Mouse (Mus musculus): ENCODE measurements at regions not wholly inside any gene's neighbourhood (a gene's known extent, or its start where the extent isn't known, plus 50 kb on each side); places are given as distances from the start of the nearest gene placed in this dataset.

DNA sequence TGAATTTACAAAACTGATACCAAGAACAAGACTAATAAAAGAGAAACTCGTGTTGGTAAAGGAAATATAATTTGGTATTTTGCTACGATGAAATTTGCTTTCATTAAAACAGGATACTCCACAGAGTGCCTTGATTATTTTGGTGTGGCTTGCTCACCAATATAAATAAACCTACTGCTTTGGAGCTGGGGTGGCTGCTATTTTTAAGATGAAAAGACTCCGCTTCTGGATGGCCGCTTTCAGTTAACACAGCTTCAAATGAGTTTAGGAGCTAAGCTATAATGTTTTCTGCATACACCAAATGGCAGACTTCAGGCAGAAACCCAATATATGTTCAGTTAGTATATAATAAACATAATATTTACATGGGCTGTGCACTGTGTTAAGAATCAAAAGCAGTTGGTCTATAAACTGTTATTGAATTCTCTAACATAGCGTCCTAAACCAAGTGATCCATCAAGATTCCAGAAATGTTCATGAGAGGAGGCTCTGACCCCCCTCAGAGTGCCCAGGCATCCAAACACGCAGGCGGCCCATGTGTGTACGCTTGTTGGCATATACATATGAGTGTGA, 215.1 kb upstream of the Pou3f3 start:
- Histone ChIP-seq H3K36me3 (no peaks in the 10 kb centered on the region), H3K27me3 (ENCODE audit: insufficient read depth, poor library complexity, severe bottlenecking) (no peaks in the 10 kb centered on the region), H3K4me3 (no peak overlapping the region), H3K4me1 (no peaks in the 10 kb centered on the region), H3K9me3 (no peaks in the 10 kb centered on the region), H3K27ac (no peak overlapping the region)
- DNase-seq (ENCODE audit: low spot score), result no peak
- WGBS, result 83% methylated on average over 8 of the region's 8 CpGs

DNA sequence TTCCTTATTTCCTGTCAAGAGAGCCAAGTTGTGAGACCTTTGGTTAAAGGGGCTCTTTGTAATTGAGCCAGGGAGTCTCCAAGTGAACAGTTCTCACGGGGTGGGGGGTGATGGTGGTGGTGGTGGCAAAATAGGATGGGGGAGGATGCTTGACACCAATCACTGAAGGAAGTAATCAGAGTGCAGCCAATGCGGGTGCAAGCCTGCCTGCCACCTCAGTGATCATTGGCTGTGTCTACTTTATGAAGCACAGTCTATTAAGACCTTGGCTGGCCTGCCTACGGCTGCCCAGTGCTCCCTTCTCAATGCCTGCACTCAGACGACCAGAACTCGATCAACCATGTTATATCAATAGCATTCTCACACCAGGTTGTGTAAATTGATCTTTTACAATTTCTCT, 206.0 kb upstream of the Pou3f3 start:
- Histone ChIP-seq H3K36me3 (no peaks in the 10 kb centered on the region), H3K4me1 (peaks cover 11% of the 10 kb centered on the region), H3K9me3 (no peaks in the 10 kb centered on the region), H3K27me3 (ENCODE audit: insufficient read depth, poor library complexity, severe bottlenecking) (peaks cover 22% of the 10 kb centered on the region), H3K4me3 (no peak overlapping the region), H3K27ac (no peak overlapping the region)
- no peak for DNase-seq (ENCODE audit: low spot score)
- 77% methylated on average over 5 of the region's 5 CpGs for WGBS

DNA sequence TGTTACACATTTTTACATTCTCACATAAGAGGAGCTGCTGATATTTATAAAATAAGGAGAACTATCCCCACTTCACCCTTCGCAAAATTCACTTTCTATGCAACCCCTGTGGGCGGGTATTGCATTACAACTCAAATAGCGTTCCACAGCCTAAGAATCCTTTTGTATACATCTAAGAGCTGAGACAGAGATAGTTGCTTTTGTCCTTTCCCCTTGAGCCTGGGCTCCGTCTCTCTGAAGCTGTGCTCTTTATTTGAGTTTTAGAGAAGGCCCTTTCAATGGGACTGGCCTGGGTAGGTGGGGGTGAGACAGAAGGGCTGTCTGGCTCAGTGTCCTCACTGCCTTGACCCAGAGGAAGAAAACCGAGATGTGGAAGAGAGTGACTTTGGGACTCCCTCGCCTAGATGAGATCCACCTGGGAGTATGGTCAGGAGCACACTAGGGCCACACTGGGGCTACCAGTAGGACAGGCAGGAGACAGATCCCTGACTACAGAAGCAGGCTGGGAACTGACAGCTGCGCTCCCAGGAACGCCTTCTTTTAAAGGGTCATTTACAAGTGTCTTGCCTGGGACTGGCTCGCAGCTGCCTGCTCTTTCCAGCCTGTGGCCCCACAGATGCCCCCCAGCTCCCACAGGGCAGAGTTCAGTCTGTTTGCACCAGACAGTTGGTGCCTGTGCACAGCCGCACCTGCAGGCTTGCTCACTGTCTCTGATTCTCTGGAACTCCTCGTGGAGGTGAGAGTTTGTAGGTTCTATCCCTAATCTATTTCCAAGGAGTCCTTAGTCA, 204.5 kb upstream of the Pou3f3 start:
- DNase-seq (ENCODE audit: low spot score), result no peak
- H3K36me3 ChIP-seq, result no peaks in the 10 kb centered on the region
- H3K27ac ChIP-seq, result peak overlapping the region; percentile 75; the same call in 1 of the 2 replicates
- H3K27me3 ChIP-seq (ENCODE audit: insufficient read depth, poor library complexity, severe bottlenecking), result peaks cover 22% of the 10 kb centered on the region
- no peaks in the 10 kb centered on the region for H3K9me3 ChIP-seq
- WGBS, result 28% methylated on average over 11 of the region's 11 CpGs
- H3K4me3 ChIP-seq, result peak overlapping the region; percentile 60
- peaks cover 11% of the 10 kb centered on the region for H3K4me1 ChIP-seq

DNA sequence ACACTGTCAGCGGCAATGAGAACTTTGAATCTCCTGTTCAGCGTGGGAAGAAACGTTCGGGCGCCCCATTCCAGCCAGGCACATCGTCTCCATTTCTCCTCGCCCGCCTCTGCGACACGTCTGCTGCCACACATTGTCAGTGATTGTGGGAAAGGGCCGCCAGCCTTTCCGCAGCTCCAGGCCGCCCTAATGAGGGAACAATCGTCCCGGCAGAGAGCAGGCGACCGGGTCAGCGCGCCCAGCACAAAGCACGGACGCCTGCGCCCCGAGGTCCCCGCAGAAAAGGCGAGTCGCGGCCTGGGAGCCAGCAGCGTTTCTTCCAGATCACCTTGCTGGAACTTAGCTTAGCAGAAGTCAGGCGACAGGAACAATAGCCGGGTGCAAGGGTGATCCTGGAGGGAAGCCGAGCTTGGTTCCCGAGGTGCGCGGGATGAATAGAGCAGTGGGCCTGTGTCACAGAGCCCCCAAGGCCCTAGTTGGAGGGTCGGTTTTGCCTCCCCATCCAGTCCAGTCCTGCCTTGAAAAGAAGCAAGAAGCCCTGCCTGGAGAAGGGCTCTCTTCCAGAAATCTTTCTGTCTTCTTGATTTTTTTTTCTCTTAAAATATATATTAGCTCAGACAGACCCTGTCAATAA, 203.8 kb upstream of the Pou3f3 start:
- Histone ChIP-seq H3K36me3 (no peaks in the 10 kb centered on the region), H3K27me3 (ENCODE audit: insufficient read depth, poor library complexity, severe bottlenecking) (peaks cover 22% of the 10 kb centered on the region), H3K27ac (peak overlapping the region; percentile 75), H3K4me3 (peak overlapping the region; percentile 60), H3K4me1 (peaks cover 11% of the 10 kb centered on the region), H3K9me3 (no peaks in the 10 kb centered on the region)
- 2% methylated on average over 35 of the region's 35 CpGs for WGBS
- no peak for DNase-seq (ENCODE audit: low spot score)

DNA sequence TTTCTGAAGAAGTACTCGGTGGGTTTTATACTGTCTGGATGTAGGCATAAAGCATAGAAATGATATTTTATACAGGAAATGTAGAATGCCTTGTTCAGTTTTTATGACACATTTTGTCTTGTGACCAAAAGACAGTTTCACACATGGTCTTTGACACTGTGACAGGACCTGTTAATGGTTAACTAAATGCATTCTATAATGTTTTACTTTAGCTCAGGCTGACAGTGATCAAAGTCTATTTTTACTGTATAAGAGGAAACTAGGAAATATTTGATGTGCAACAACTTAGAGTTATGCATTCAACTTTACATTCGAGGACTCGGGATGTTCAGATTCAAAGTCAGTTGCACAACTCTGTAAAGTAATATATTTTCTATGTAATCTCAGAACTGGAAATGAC, 199.5 kb upstream of the Pou3f3 start:
- no peak overlapping the region for H3K4me3 ChIP-seq
- 86% methylated on average over 3 of the region's 3 CpGs for WGBS
- H3K27ac ChIP-seq, result no peak overlapping the region
- no peaks in the 10 kb centered on the region for H3K9me3 ChIP-seq
- H3K4me1 ChIP-seq, result peaks cover 10% of the 10 kb centered on the region
- peaks cover 19% of the 10 kb centered on the region for H3K27me3 ChIP-seq (ENCODE audit: insufficient read depth, poor library complexity, severe bottlenecking)
- no peak for DNase-seq (ENCODE audit: low spot score)
- no peaks in the 10 kb centered on the region for H3K36me3 ChIP-seq

DNA sequence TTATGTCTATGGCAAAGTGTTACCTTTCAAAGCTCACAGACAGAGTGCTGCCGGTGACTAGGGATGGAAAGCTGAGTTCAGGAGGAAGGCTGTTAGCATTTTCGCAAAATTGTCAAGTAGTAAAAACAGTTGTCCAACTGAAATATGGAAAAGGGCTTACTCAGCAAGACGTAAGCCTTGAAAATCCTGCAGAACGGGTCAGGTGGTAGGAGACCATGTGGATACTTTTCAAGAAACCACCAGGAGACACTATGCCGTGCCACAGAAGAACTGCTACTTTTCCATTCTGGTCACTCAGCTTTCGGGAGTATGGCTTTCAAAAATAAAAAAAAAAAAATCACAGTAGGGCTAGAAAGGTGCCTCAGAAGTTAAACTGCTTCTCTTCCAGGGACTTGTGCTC, 199.1 kb upstream of the Pou3f3 start:
- no peak overlapping the region for H3K27ac ChIP-seq
- no peak overlapping the region for H3K4me3 ChIP-seq
- 80% methylated on average over 6 of the region's 6 CpGs for WGBS
- peaks cover 6% of the 10 kb centered on the region for H3K4me1 ChIP-seq
- H3K27me3 ChIP-seq (ENCODE audit: insufficient read depth, poor library complexity, severe bottlenecking), result peaks cover 15% of the 10 kb centered on the region
- DNase-seq (ENCODE audit: low spot score), result no peak
- H3K36me3 ChIP-seq, result no peaks in the 10 kb centered on the region
- no peaks in the 10 kb centered on the region for H3K9me3 ChIP-seq

DNA sequence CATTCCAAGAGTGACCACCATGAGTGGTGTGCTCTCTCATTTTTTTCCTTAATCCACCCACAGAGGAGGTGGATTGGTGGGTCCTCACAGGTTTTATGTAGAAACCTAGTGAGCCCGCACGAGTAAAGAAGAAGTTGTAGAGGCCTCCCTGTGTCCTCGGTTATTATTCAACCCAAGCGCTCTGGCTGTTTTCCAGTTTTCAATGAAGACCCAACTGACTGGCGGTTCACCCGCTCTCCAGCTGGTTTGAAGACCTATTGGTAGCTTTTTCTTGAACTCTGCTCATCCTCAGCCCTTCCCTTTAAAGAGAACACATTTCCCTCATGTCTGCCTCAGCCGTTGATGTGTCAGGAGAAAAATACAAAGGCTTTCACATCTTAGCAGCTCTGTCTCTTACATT, 196.7 kb upstream of the Pou3f3 start:
- Histone ChIP-seq H3K4me1 (no peaks in the 10 kb centered on the region), H3K27ac (no peak overlapping the region), H3K36me3 (no peaks in the 10 kb centered on the region), H3K27me3 (ENCODE audit: insufficient read depth, poor library complexity, severe bottlenecking) (0 out of 2 replicates have a peak, but pooled peaks cover 5% of the 10 kb centered on the region), H3K9me3 (no peaks in the 10 kb centered on the region), H3K4me3 (no peak overlapping the region)
- DNase-seq (ENCODE audit: low spot score), result no peak
- WGBS, result 87% methylated on average over 7 of the region's 7 CpGs

DNA sequence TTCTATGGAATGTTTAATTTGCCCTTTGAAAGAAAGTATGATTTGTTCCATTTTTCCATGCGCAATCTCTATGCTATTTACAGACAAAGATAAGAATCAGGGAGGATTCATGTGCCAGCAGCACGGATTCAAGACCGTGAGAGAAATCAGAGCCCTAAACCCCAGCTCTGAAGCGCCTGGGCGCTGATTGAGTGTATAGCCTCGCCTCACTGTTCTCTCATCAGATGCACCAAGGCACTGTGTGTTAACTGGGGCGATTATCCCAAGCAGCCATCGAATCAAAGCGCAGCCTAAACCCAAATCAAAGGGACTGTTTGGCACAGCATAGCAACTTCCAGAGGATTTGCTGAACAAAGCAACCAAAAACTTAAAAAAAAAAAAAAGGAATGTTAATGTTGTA, 191.1 kb upstream of the Pou3f3 start:
- Histone ChIP-seq H3K4me3 (no peak overlapping the region), H3K36me3 (no peaks in the 10 kb centered on the region), H3K27me3 (ENCODE audit: insufficient read depth, poor library complexity, severe bottlenecking) (no peaks in the 10 kb centered on the region), H3K4me1 (no peaks in the 10 kb centered on the region), H3K9me3 (no peaks in the 10 kb centered on the region), H3K27ac (no peak overlapping the region)
- 77% methylated on average over 9 of the region's 9 CpGs for WGBS
- no peak for DNase-seq (ENCODE audit: low spot score)

DNA sequence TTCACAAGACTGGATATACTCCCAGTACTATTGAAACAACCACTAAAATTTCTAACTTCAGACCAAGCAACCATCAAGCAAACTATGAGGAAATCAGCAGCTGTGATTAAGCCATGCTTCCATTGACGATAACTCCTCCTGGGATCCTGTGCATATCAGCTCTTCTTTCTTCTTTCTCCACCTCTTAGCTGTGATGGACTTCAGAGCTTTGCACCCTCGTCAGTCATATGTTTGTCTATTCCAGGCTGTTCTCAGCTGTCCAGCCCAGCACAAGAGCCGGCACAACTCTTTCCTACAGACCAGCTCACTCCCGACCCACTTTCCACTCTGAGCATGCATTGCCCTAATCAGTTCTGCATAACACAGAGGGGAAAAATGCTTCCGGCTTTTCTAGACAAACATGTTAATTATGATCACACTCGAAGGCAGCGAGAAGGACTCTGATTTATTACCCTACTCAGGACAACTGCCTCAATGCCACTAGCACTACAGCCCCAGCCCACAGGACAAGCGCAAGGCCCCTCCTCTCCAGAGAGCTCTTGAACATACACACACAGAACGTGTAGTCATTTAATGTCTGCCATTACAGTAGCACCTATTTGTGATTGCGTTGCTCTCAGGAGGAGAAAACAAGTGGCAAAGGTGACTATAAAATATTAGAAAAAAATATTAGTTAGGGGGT, 190.4 kb upstream of the Pou3f3 start:
- H3K9me3 ChIP-seq, result no peaks in the 10 kb centered on the region
- 71% methylated on average over 10 of the region's 10 CpGs for WGBS
- H3K4me1 ChIP-seq, result no peaks in the 10 kb centered on the region
- H3K4me3 ChIP-seq, result no peak overlapping the region
- DNase-seq (ENCODE audit: low spot score), result no peak
- no peak overlapping the region for H3K27ac ChIP-seq
- H3K36me3 ChIP-seq, result no peaks in the 10 kb centered on the region
- H3K27me3 ChIP-seq (ENCODE audit: insufficient read depth, poor library complexity, severe bottlenecking), result no peaks in the 10 kb centered on the region

DNA sequence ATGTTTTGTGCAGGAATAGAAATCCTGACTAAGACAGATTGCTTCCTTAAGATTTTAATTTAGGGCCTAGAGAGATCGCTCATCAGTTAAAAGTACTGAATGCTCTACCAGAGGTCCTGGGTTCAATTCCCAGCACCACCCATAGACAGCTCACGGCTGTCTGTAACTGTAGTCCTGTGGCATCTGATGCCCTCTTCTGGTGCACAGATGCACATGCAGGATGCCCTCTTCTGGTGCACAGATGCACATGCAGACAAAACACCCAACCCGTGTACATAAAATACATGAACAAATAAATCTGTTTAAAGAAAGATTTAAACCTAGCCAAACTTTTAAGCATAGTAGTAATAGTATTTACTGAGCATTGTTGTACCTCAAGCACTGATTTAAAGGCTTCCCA, 181.2 kb upstream of the Pou3f3 start:
- DNase-seq (ENCODE audit: low spot score), result no peak
- no peaks in the 10 kb centered on the region for H3K27me3 ChIP-seq (ENCODE audit: insufficient read depth, poor library complexity, severe bottlenecking)
- H3K4me3 ChIP-seq, result no peak overlapping the region
- H3K27ac ChIP-seq, result no peak overlapping the region
- H3K9me3 ChIP-seq, result no peaks in the 10 kb centered on the region
- H3K4me1 ChIP-seq, result no peaks in the 10 kb centered on the region
- H3K36me3 ChIP-seq, result no peaks in the 10 kb centered on the region
- 88% methylated on average over 3 of the region's 3 CpGs for WGBS

DNA sequence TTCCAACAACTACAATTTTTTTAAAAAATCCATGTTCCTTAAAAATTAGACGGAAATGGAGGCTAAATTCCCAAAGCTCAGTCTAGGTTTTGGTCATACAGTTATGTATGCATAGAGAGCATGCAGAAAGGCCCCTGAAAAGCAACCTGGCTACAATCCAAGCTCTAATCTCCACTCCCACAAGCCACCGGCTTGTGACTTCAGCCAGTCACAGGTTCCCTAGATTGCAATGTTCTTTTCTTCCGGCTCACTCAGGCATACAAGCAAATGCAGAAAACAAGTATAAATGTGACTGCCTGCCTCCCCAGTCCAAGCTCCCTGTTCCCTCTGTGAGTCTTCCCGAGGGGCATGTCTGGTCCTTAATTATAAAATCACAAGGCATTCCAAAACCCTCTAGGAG, 171.2 kb upstream of the Pou3f3 start:
- H3K27ac ChIP-seq, result no peak overlapping the region
- 59% methylated on average over 4 of the region's 4 CpGs for WGBS

DNA sequence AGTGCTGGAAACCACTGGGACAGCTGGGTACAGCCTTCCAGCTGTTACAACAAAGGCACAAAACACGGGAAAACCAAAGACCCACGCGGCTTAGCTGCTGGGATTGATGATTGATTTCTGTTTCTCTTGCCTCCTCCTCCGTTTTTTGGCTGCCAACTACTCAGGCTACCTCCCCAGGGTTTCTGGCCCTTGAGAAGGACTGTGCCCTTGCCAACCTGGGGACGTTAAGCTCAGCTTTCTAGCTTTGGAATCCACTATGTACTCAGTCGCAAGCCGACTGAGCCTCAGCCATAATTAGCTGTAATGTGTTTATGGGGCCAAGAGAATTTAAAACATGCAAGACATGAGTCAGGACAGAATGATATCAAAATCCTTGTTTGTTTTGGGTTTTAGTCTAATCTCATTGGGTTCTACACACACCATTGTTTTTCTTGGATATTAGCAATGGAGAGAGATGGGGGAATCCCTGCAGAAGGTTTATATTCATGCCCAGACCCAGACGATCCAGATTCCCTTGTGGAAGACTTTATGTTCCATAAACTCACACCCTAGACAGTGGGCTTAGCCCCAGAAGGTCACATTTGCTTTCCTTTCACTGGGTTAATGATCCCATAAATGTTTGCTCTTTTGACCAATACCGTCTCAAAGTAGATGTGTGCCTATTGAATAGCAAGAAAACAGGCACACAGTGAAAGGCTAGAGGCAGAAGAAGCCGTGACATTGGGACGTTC, 167.7 kb upstream of the Pou3f3 start:
- Histone ChIP-seq H3K27ac (no peak overlapping the region), H3K36me3 (no peaks in the 10 kb centered on the region), H3K9me3 (no peaks in the 10 kb centered on the region), H3K4me1 (no peaks in the 10 kb centered on the region), H3K27me3 (ENCODE audit: insufficient read depth, poor library complexity, severe bottlenecking) (no peaks in the 10 kb centered on the region), H3K4me3 (no peak overlapping the region)
- 72% methylated on average over 11 of the region's 11 CpGs for WGBS
- DNase-seq (ENCODE audit: low spot score), result no peak

More for the DNA sequence above, 171.2 kb upstream of the Pou3f3 start:
- no peaks in the 10 kb centered on the region for H3K4me1 ChIP-seq
- no peak for DNase-seq (ENCODE audit: low spot score)
- H3K36me3 ChIP-seq, result no peaks in the 10 kb centered on the region
- H3K27me3 ChIP-seq (ENCODE audit: insufficient read depth, poor library complexity, severe bottlenecking), result no peaks in the 10 kb centered on the region
- H3K9me3 ChIP-seq, result no peaks in the 10 kb centered on the region
- H3K4me3 ChIP-seq, result no peak overlapping the region

All from heart, embryonic 10.5 days (tissue).